Mouse (Mus musculus) ES-Bruce4 (cell line): ENCODE data around the gene Plxnb2. TPM values are rescaled to one million over a fixed set of nuclear protein-coding genes. Genes with fewer than 3 reads are reported as not detected.

Source experiments
- H3K27ac ChIP-seq: 2 replicates; pipeline ENCODE4 v1.5.1; 2012; ENCODE audit warnings: low read length, inconsistent platforms; ENCODE audit not compliant: insufficient read depth
- H3K27me3 ChIP-seq: 2 replicates; pipeline ENCODE4 v1.6.1; 2012; ENCODE audit warnings: mild to moderate bottlenecking, low read length, inconsistent platforms; ENCODE audit not compliant: control insufficient read depth, poor library complexity, insufficient read depth, severe bottlenecking
- H3K36me3 ChIP-seq: 2 replicates; pipeline ENCODE4 v1.6.1; 2012; ENCODE audit warnings: inconsistent platforms, mild to moderate bottlenecking, low read length, moderate library complexity; ENCODE audit not compliant: control insufficient read depth, poor library complexity, insufficient read depth, severe bottlenecking
- H3K4me1 ChIP-seq: one replicate; pipeline ENCODE4 v1.8.1; 2011; ENCODE audit warnings: low read length; ENCODE audit not compliant: control insufficient read depth, insufficient read depth
- H3K4me3 ChIP-seq: 2 replicates; pipeline ENCODE4 v1.5.1; 2011; ENCODE audit warnings: low read depth, mild to moderate bottlenecking, low read length
- H3K9ac ChIP-seq: 2 replicates; pipeline ENCODE4 v1.6.1; 2012; ENCODE audit warnings: low read depth, mild to moderate bottlenecking, inconsistent platforms; ENCODE audit not compliant: poor library complexity, severe bottlenecking
- H3K9me3 ChIP-seq: replicated peaks from 2 replicates; pipeline ENCODE4 v1.6.1; 2012; ENCODE audit warnings: mild to moderate bottlenecking, low read length, inconsistent platforms; ENCODE audit not compliant: control insufficient read depth, poor library complexity, insufficient read depth, severe bottlenecking
- CTCF ChIP-seq: IDR thresholded peaks from one replicate; pipeline ENCODE4 v1.8.1; 2011; ENCODE audit warnings: low read depth, low read length
- EP300 ChIP-seq: IDR thresholded peaks from 2 replicates; pipeline ENCODE4 v1.6.1; 2011; ENCODE audit warnings: low read depth, low read length; ENCODE audit not compliant: insufficient read depth
- POLR2A ChIP-seq: IDR thresholded peaks from one replicate; pipeline ENCODE4 v1.8.1; 2011; ENCODE audit warnings: low read length; ENCODE audit not compliant: insufficient read depth
- polyA plus RNA-seq: library from polyadenylated mRNA; stranded (reverse); fragments of >200 nt; gene quantifications from 2 replicates; pipeline ENCODE4 v1.2.4, GENCODE M21; 2011; ENCODE audit warnings: low read depth; ENCODE audit not compliant: missing spikeins, insufficient read depth, insufficient read length

The Plxnb2 gene
- polyA plus RNA-seq, 1 experiment, result 86.1 TPM

DNA sequence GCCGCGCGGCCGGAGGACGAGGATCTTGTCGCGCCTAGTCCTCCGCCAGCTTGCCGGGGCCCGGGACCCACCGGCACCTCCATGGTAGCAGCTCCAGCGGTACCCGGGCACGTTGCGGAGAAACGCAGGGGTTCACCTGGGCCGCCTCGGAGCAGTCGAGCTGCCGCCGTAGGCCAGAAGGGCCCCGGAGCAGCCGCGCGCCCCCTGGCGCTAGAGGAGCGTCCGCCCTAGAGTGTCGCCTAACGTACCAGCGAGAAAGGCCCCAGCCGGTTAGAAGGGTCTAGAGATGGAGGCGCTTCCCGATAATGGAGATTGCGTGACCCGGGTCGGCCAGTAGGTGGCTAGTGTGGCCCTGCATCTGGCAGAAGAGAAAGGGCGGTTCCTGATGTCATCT is 15.7 kb upstream of the Plxnb2 start, which contains the start of gene Dennd6b:
Gene Dennd6b (minus strand): TSS at position 184 of the 394 bp plus-strand sequence.
- Histone ChIP-seq H3K4me3 (peak within 1 kb of the TSS; percentile 97), H3K4me1 (no peaks in the 10 kb centered on the region), H3K9me3 (no peaks in the 10 kb centered on the region), H3K9ac (peak within 1 kb of the TSS; percentile 96), H3K27me3 (no peaks in the 10 kb centered on the region), H3K36me3 (no peaks in the 10 kb centered on the region), H3K27ac (peak within 1 kb of the TSS; percentile 89)
- TF ChIP-seq CTCF (peak; percentile 58), POLR2A (no peak)

DNA sequence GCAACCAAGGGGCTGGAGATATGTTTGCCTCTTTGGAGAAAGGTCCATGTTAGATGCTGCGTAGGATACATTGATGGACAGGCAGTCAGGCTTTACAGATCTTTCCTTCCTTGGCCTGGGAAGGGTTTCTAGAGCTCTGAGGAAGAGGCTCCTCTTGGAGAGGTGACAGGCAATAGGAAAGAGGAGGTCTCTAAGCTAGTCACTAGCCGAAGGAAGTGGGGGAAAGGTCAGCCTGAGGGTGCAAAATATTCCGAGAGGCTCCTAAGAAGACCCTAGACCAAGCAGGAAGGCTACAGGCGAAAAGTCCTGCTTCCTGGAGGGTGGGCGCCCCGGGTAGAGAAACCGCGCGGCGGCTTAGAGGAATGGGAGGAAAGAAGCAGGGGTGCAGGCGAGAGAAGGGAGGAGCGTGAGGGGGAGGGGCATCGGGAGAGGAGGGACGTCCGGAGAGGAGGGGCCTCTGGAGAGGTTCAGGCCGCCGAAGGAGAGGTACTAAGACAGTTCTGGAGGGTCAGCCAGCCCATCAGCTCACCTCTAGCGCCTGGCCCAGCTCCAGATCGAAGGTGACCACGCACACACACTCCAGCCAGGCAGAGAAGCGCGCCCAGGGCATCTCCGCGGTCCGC is 15.2 kb upstream of the Plxnb2 start:
- H3K36me3 ChIP-seq, result no peaks in the 10 kb centered on the region
- peak overlapping the region; percentile 89 for H3K27ac ChIP-seq
- TF ChIP-seq EP300, result no peak
- TF ChIP-seq POLR2A, result peak; percentile 64
- no peak for TF ChIP-seq CTCF
- H3K9me3 ChIP-seq, result no peaks in the 10 kb centered on the region
- peak overlapping the region; percentile 96 for H3K9ac ChIP-seq
- H3K4me3 ChIP-seq, result peak overlapping the region; percentile 97
- H3K4me1 ChIP-seq, result no peaks in the 10 kb centered on the region
- no peaks in the 10 kb centered on the region for H3K27me3 ChIP-seq

DNA sequence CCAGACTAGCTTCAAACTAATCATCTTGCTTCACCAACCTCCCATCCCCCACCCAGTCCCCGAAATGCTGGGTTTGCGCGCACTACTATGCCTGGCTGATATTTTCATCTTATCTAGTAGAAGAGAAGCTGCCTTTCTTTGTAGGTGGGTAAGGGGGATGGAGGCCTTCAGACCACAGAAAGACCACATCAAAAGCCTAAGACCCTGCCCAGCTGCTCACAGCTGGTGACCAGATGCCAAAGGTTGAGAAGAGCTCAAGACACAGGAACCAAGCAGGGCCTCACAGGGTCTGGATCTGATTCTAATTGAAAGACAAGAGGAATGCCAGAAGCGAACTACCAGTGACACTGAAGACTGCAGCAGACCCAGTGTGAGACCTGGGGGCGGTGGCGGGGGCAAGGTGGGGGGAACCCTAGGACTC is 14.7 kb upstream of the Plxnb2 start:
- Histone ChIP-seq H3K4me1 (no peaks in the 10 kb centered on the region), H3K27ac (no peak overlapping the region), H3K27me3 (no peaks in the 10 kb centered on the region), H3K9me3 (no peaks in the 10 kb centered on the region), H3K4me3 (peak overlapping the region; percentile 97), H3K9ac (peak overlapping the region; percentile 96), H3K36me3 (no peaks in the 10 kb centered on the region)
- TF ChIP-seq EP300, result no peak
- TF ChIP-seq POLR2A, result no peak
- no peak for TF ChIP-seq CTCF

DNA sequence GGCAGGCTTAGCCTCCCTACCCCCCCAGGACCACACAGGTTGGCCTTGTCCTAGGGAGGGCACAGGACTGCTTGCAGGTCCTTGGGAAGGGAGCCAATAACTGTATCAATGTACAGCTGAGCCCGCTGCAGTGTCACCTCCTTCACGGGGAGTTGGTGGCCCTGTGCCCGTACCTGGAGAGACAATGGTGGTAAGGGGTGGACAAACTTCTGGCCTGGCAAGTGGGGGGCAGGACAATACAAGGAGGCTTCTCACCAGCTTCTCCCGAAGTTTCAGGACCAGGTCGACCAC is 4.3 kb upstream of the Plxnb2 start:
- no peak overlapping the region for H3K27ac ChIP-seq
- H3K27me3 ChIP-seq, result no peaks in the 10 kb centered on the region
- TF ChIP-seq CTCF (no peak), EP300 (no peak), POLR2A (no peak)
- no peaks in the 10 kb centered on the region for H3K36me3 ChIP-seq
- H3K9me3 ChIP-seq, result no peaks in the 10 kb centered on the region
- H3K4me3 ChIP-seq, result no peak overlapping the region
- H3K4me1 ChIP-seq, result no peaks in the 10 kb centered on the region
- H3K9ac ChIP-seq, result no peak overlapping the region

DNA sequence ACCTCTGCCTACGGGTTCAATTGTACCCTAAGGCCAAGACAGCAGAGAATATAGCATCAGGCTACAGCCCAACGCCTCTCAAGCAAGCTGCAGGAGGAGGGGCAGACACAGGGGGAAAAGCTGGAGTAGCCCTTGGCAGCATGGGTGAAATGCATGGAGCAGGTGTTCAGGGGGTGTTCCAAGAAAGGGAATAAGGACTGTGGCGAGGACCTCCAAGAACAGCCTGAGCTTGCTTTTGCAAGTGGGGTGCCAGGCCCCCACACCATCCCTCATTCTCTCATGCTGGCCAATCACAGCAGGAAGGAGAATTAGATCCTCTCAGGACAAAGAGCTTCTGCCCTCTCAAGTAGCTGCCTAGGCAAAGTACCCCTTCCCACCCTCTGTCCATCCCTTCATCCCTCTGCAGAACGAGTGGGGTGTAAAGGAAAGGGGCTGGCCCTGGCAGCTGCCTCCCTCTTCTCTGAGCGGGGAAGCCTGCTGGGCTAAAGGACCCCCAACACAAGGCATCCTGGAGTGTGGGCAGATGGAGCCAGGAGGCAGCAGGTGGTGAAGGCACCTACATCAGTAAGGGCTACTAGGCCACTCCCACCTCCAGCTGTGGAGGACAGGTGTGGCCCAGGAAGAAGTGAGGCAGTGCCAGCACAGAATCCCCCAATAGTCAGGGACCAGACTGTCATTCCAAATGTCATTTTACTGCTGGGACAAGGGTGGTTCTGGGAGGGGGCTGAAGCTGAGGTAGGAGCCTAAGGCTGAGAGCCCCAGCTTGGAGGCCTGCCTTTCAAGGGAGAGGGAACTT is 3.8 kb upstream of the Plxnb2 start:
- H3K4me1 ChIP-seq, result no peaks in the 10 kb centered on the region

DNA sequence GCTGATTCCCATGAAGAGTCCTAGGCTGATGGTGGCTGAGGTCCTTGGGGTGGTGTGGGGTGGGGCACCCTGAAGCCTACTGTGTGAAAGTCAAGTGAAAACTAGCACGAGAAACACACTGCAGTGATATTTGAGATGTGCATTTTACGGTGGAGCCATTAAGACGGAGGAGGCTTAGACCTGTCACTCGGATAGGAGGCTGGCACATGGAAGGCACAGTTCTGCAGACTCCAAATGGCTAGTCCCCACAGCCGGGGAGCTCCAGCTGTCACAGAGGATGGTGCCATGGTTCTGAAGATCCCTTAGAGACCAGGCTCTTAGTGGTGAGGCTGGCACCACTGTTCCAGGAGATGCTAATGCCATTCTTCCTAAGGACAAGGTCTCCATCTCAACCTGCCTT is 2.3 kb upstream of the Plxnb2 start:
- peaks cover 2% of the 10 kb centered on the region for H3K4me1 ChIP-seq
- H3K27ac ChIP-seq, result 0 out of 2 replicates have a peak overlapping the region, but pooled peaks have one; percentile 24
- TF ChIP-seq POLR2A, result no peak
- no peak for TF ChIP-seq CTCF
- TF ChIP-seq EP300, result no peak
- H3K36me3 ChIP-seq, result no peaks in the 10 kb centered on the region
- no peak overlapping the region for H3K4me3 ChIP-seq
- H3K9me3 ChIP-seq, result no peaks in the 10 kb centered on the region
- H3K9ac ChIP-seq, result no peak overlapping the region
- H3K27me3 ChIP-seq, result no peaks in the 10 kb centered on the region

More for the DNA sequence above, 3.8 kb upstream of the Plxnb2 start:
- H3K27me3 ChIP-seq, result no peaks in the 10 kb centered on the region
- TF ChIP-seq EP300 (no peak), CTCF (no peak), POLR2A (no peak)
- no peak overlapping the region for H3K4me3 ChIP-seq
- H3K36me3 ChIP-seq, result no peaks in the 10 kb centered on the region
- no peaks in the 10 kb centered on the region for H3K9me3 ChIP-seq
- no peak overlapping the region for H3K27ac ChIP-seq
- no peak overlapping the region for H3K9ac ChIP-seq
